Mouse (Mus musculus) limb, embryonic 14.5 days (tissue): ENCODE data around the gene Trmt44. TPM values are rescaled to one million over a fixed set of nuclear protein-coding genes. Genes with fewer than 3 reads are reported as not detected.
"Not testable (repeated sequence)": the region's sequence is repeated elsewhere in the genome, so short reads cannot be mapped to it uniquely, and the experiment has no call there.

Experiments
- ATAC-seq: fragments of 200-750 bp; cut with Nextera tagmentation; 2 replicates; pipeline ENCODE4 v1.8.0; 2017; ENCODE audit warnings: low read depth, moderate number of reproducible peaks, moderate TSS enrichment; ENCODE audit not compliant: low FRiP score
- DNase-seq: peaks from one replicate; pipeline ENCODE4 v3.0.0-alpha.2; 2015; ENCODE audit warnings: low spot score
- H3K27ac ChIP-seq: fragments of 300-500 bp; sonication (generic); replicated peaks from 2 replicates; pipeline ENCODE4 v1.5.1; 2014; ENCODE audit warnings: low read depth, mild to moderate bottlenecking, low read length, moderate library complexity, mixed read lengths
- H3K27me3 ChIP-seq: fragments of 300-500 bp; sonication (generic); 2 replicates; pipeline ENCODE4 v1.6.1; 2014; ENCODE audit warnings: low read length, mixed read lengths; ENCODE audit not compliant: control insufficient read depth, insufficient read depth
- H3K36me3 ChIP-seq: fragments of 300-500 bp; sonication (generic); 2 replicates; pipeline ENCODE4 v1.6.1; 2014; ENCODE audit warnings: mild to moderate bottlenecking, low read length, moderate library complexity, mixed read lengths; ENCODE audit not compliant: control insufficient read depth, insufficient read depth
- H3K4me1 ChIP-seq: fragments of 300-500 bp; sonication (generic); 2 replicates; pipeline ENCODE4 v1.6.1; 2014; ENCODE audit warnings: antibody characterized with exemption, low read length, mixed read lengths; ENCODE audit not compliant: control insufficient read depth, insufficient read depth
- H3K4me2 ChIP-seq: fragments of 300-500 bp; sonication (generic); replicated peaks from 2 replicates; pipeline ENCODE4 v1.6.1; 2014; ENCODE audit warnings: low read depth, mild to moderate bottlenecking, low read length, moderate library complexity; ENCODE audit not compliant: severe bottlenecking
- H3K4me3 ChIP-seq: fragments of 300-500 bp; sonication (generic); replicated peaks from 2 replicates; pipeline ENCODE4 v1.5.1; 2014; ENCODE audit warnings: low read length
- H3K9ac ChIP-seq: fragments of 300-500 bp; sonication (generic); 2 replicates; pipeline ENCODE4 v1.6.1; 2014; ENCODE audit warnings: mild to moderate bottlenecking, low read depth, low read length, moderate library complexity; ENCODE audit not compliant: severe bottlenecking
- H3K9me3 ChIP-seq: fragments of 300-500 bp; sonication (generic); 2 replicates; pipeline ENCODE4 v1.6.1; 2016; ENCODE audit warnings: low read length; ENCODE audit not compliant: control insufficient read depth
- POLR2A ChIP-seq: fragments of 200-500 bp; IDR thresholded peaks from 2 replicates; pipeline ENCODE4 v1.8.0; 2012; ENCODE audit warnings: inconsistent platforms, mild to moderate bottlenecking, moderate library complexity, borderline replicate concordance; ENCODE audit not compliant: insufficient read depth, insufficient read length; ENCODE audit errors: extremely low read depth
- WGBS: fragments of 180-500 bp; shearing (Covaris S2); extraction: QIAGEN DNeasy Blood & Tissue Kit; methylation state at CpG from one replicate; pipeline ENCODE4 v1.1.7; 2014; 5-methylcytosine and 5-hydroxymethylcytosine counted together
- polyA plus RNA-seq, 2 experiments: library from polyadenylated mRNA; depleted of rRNA in 1 of 2; stranded (reverse) in 1 of 2; unstranded in 1 of 2; fragments of >200 nt; fragmentation: Nextera tagmentation in 1 of 2; extraction: Ambion mirVana in 1 of 2; gene quantifications; 2 replicates each; pipeline versions ENCODE4 v1.2.1 to v1.2.3; 2012 to 2014

Gene Trmt44
- polyA plus RNA-seq, 2 experiments = 7.6 to 8.3 TPM

DNA sequence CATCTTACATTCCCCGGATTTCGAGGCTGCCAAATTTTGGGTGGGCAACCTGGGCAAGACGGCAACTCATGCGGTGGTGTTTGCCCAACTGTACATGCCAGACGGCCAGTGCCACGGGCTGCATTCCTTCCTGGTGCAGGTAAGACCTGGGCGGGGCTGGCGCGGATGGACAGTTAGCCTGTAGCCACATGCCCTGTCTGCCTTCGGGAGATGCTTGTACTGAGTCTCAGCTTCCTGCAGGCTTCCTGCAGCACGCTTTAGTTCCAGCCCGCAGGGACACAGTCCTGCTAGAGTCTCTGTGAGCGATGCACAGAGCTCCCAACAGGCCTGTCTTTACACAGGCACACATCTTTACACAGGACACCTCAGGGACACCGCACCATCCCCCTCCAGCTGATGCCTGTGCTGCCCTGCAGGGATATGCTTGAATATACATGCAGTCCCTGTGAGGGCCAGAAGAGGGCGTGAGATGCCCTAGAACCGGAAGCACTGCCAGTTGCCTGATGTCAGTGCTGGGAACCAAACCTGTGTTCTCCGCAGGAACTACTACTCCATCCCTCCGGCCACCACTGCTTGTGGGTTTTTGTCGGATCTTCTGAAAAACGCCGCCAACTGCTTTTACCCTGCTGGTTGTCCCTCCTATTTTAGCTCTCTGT lies 17.3 kb upstream of the Trmt44 start:
- Histone ChIP-seq H3K9me3 (no peaks in the 10 kb centered on the region), H3K9ac (no peak overlapping the region), H3K4me2 (no peak overlapping the region), H3K36me3 (peaks cover 64% of the 10 kb centered on the region), H3K27me3 (no peaks in the 10 kb centered on the region), H3K4me1 (no peaks in the 10 kb centered on the region), H3K4me3 (no peak overlapping the region), H3K27ac (no peak overlapping the region)
- WGBS = 80% methylated on average over 21 of the region's 21 CpGs
- no peak for DNase-seq
- ATAC-seq = no peak
- TF ChIP-seq POLR2A = no peak

DNA sequence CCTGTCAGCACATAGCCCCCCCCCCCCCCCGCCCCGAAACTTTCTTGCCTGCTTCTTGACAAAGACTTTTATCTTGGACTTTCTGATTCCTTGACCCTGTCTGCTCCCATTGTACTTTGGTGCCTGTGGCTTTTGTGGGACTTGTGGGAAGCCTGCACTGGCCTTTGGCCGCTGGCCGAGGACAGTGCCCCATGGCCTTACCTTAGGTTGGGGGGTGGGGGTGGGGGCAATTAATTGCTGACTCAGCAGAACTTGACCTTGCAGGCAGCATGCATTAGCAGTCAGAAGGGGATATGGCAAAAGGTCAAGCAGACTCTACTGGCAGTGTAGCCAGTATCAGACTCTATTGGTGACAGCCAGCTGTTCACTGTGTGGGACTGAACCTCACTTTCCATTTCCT lies 16.6 kb upstream of the Trmt44 start:
- no peaks in the 10 kb centered on the region for H3K9me3 ChIP-seq
- ATAC-seq (no peak), DNase-seq (no peak)
- H3K9ac ChIP-seq = no peak overlapping the region
- no peak overlapping the region for H3K4me2 ChIP-seq
- no peaks in the 10 kb centered on the region for H3K4me1 ChIP-seq
- 94% methylated on average over 3 of the region's 4 CpGs for WGBS
- no peaks in the 10 kb centered on the region for H3K27me3 ChIP-seq
- H3K27ac ChIP-seq = no peak overlapping the region
- no peak overlapping the region for H3K4me3 ChIP-seq
- H3K36me3 ChIP-seq = peaks cover 64% of the 10 kb centered on the region
- TF ChIP-seq POLR2A = no peak

DNA sequence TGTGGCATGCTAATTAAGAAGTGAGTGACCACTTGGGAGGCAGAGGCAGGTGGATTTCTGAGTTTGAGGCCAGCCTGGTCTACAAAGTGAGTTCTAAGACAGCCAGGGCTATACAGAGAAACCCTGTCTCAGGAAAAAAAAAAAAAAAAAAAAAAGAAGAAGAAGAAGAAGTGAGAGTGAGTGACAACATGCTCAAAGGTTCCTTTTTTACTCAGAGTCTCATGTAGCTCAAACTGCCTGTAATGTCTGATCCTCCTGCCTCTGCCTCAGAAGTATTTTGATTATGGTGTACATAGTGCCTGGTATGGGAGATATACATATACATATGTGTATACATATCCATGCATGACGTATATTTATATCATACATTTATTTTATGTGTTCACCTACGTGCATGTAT lies 9.4 kb upstream of the Trmt44 start:
- not testable (repeated sequence) for H3K9ac ChIP-seq, H3K9me3 ChIP-seq, H3K4me2 ChIP-seq, DNase-seq, H3K4me1 ChIP-seq, ATAC-seq, H3K4me3 ChIP-seq, H3K27ac ChIP-seq, H3K27me3 ChIP-seq
- 86% methylated on average over 2 of the region's 2 CpGs for WGBS
- H3K36me3 ChIP-seq = peaks cover 15% of the 10 kb centered on the region

DNA sequence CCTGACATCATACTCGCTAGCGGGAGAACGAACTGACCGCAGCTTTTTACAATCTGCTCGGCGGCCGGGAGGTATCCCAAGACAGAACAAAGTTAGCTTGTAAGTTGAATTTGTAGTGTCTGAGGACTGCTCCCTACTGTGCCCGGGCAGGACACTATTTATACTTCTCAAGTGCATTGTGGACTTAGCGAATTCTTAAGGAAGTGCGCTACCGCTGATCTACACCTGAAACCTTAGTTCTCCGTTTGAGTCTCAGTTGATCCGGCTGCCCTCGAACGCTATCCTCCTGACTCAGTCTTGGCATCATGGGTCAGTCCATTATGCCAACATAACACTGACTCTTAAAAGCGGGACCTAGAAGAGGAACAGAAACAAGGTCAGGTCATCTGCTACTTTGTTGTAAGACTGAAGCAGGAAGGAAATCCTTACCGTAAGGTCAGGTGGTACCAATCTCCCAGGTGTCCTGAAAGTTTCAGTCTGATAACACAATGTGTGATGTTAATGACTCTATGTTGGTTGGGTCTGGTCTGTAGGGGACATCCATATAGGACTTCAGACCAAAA lies 8.4 kb upstream of the Trmt44 start:
- Histone ChIP-seq H3K27ac (no peak overlapping the region), H3K27me3 (no peaks in the 10 kb centered on the region), H3K36me3 (peaks cover 6% of the 10 kb centered on the region), H3K4me2 (peak overlapping the region; percentile 67), H3K4me1 (peaks cover 3% of the 10 kb centered on the region; the same call in 1 of the 2 replicates), H3K4me3 (peak overlapping the region; percentile 67), H3K9me3 (no peaks in the 10 kb centered on the region), H3K9ac (peak overlapping the region; percentile 62)
- ATAC-seq (no peak), DNase-seq (no peak)
- 4% methylated on average over 17 of the region's 17 CpGs for WGBS
- no peak for TF ChIP-seq POLR2A

DNA sequence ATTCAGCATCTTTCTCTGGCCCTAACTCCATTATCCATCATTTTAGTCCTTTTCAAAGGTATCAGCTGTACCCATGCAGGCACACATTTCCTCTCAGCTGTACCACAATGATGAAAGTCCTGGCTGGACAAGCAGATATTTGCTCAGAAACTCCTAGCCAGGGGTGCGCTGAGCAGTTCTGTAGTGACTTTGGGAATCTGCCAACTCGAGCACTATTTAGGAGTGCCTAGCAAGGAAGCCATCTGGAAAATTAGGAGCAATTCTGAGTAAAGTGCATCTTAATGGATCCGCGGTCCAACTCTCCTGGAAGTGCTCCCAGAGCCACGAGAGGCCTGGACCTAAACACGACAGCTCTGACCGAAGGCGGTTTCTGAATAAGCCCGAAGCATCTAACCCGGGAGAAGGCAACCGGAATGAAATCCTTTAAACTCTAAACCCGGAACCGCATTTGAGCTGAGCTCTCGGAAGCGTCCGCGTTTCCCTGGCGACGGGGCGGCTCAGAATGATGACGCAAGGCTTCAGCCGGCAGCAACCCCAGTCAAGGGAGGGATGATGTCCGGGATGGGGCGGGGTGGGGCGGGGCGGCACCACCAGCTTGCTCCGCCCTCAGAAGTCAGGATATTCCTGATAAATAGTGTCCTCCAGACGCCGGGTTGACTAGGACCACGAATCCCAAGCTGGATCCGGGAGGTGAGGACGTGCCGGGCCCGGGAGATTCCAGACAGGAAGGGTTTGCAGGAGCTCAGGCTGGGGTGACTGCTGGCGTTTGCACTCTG lies 7.8 kb upstream of the Trmt44 start, which contains the start of gene Acox3:
Acox3 (plus strand) TSS at position 596 of the 776 bp plus-strand sequence.
- peak within 1 kb of the TSS; percentile 67 for H3K4me2 ChIP-seq
- H3K27ac ChIP-seq = no peak within 1 kb of the TSS
- no peaks in the 10 kb centered on the region for H3K36me3 ChIP-seq
- peak within 1 kb of the TSS; percentile 62 for H3K9ac ChIP-seq
- ATAC-seq (peak; percentile 98), DNase-seq (peak; percentile 94)
- H3K4me3 ChIP-seq = peak within 1 kb of the TSS; percentile 67
- H3K27me3 ChIP-seq = no peaks in the 10 kb centered on the region
- H3K9me3 ChIP-seq = no peaks in the 10 kb centered on the region
- peak; percentile 19; the same call in 1 of the 2 replicates for TF ChIP-seq POLR2A
- under 1% methylated on average over 35 of the region's 35 CpGs for WGBS
- peaks cover 3% of the 10 kb centered on the region; the same call in 1 of the 2 replicates for H3K4me1 ChIP-seq
